Mouse (Mus musculus) myocyte (in vitro differentiated cells): ENCODE data around the gene Atxn7l3. TPM values are rescaled to one million over a fixed set of nuclear protein-coding genes. Genes with fewer than 3 reads are reported as not detected.

ENCODE experiments used
- H3K27me3 ChIP-seq: one replicate; pipeline ENCODE4 v1.6.1; 2011; ENCODE audit not compliant: control insufficient read depth, insufficient read depth, insufficient read length
- H3K36me3 ChIP-seq: one replicate; pipeline ENCODE4 v1.6.1; 2011; ENCODE audit not compliant: control insufficient read depth, insufficient read depth
- H3K4me2 ChIP-seq: one replicate; pipeline ENCODE4 v1.6.1; 2011; ENCODE audit warnings: low read depth, control low read depth
- H3K4me3 ChIP-seq: one replicate; pipeline ENCODE4 v1.5.1; 2011; ENCODE audit warnings: mild to moderate bottlenecking, control low read depth, moderate library complexity
- H3K79me2 ChIP-seq: one replicate; pipeline ENCODE4 v1.6.1; 2011; ENCODE audit not compliant: control insufficient read depth, insufficient read depth
- H3ac ChIP-seq: one replicate; pipeline ENCODE4 v1.6.1; 2011; ENCODE audit not compliant: control insufficient read depth, insufficient read length
- CEBPB ChIP-seq: IDR thresholded peaks from 2 replicates; pipeline ENCODE4 v1.6.1; 2011; ENCODE audit warnings: mild to moderate bottlenecking, moderate library complexity; ENCODE audit not compliant: poor library complexity, insufficient read depth, severe bottlenecking
- E2F4 ChIP-seq: IDR thresholded peaks from one replicate; pipeline ENCODE4 v1.6.1; 2011; ENCODE audit warnings: mild to moderate bottlenecking, control low read depth, moderate library complexity; ENCODE audit not compliant: insufficient read depth
- MAX ChIP-seq: IDR thresholded peaks from one replicate; pipeline ENCODE4 v1.6.1; 2011; ENCODE audit warnings: low read depth, mild to moderate bottlenecking, control low read depth
- MYOD1 ChIP-seq, 3 experiments: IDR thresholded peaks; one replicate each; pipeline ENCODE4 v1.6.1; 2011; ENCODE audit warnings: control low read depth in 2 of 3, low read depth in 2 of 3, mild to moderate bottlenecking in 2 of 3, moderate library complexity in 1 of 3; ENCODE audit not compliant: insufficient read length in 2 of 3, control insufficient read depth in 1 of 3
- MYOG ChIP-seq, 3 experiments: IDR thresholded peaks; one replicate each; pipeline ENCODE4 v1.6.1; 2011; ENCODE audit warnings: control low read depth in 2 of 3, low read depth in 2 of 3, mild to moderate bottlenecking in 2 of 3; ENCODE audit not compliant: insufficient read length in 2 of 3, control insufficient read depth in 1 of 3, insufficient read depth in 1 of 3
- POLR2A ChIP-seq: IDR thresholded peaks from one replicate; pipeline ENCODE4 v1.6.1; 2011; ENCODE audit warnings: low read depth, mild to moderate bottlenecking, control low read depth, moderate library complexity; ENCODE audit not compliant: insufficient read length
- POLR2AphosphoS2 ChIP-seq: IDR thresholded peaks from one replicate; pipeline ENCODE4 v1.6.1; 2011; ENCODE audit warnings: low read depth, control low read depth; ENCODE audit not compliant: insufficient read length
- REST ChIP-seq: IDR thresholded peaks from one replicate; pipeline ENCODE4 v1.6.1; 2011; ENCODE audit warnings: mild to moderate bottlenecking, control low read depth, moderate library complexity; ENCODE audit not compliant: insufficient read depth, insufficient read length
- SRF ChIP-seq: IDR thresholded peaks from one replicate; pipeline ENCODE4 v1.6.1; 2011; ENCODE audit warnings: low read depth; ENCODE audit not compliant: control insufficient read depth, insufficient read length
- TCF12 ChIP-seq: IDR thresholded peaks from one replicate; pipeline ENCODE4 v1.6.1; 2011; ENCODE audit warnings: mild to moderate bottlenecking, control low read depth; ENCODE audit not compliant: poor library complexity, insufficient read depth, severe bottlenecking
- TCF3 ChIP-seq: IDR thresholded peaks from one replicate; pipeline ENCODE4 v1.6.1; 2011; ENCODE audit warnings: low read depth, control low read depth; ENCODE audit not compliant: insufficient read length
- USF1 ChIP-seq: IDR thresholded peaks from one replicate; pipeline ENCODE4 v1.6.1; 2011; ENCODE audit warnings: low read depth, mild to moderate bottlenecking, control low read depth, moderate library complexity
- polyA plus RNA-seq: library from polyadenylated mRNA; unstranded; fragments of >200 nt; fragmentation: generic; extraction: Trizol; gene quantifications from one replicate; pipeline ENCODE4 v1.2.1, GENCODE M21; 2012; ENCODE audit warnings: missing spikeins

Gene Atxn7l3
- polyA plus RNA-seq, 1 experiment, result 39.5 TPM

DNA sequence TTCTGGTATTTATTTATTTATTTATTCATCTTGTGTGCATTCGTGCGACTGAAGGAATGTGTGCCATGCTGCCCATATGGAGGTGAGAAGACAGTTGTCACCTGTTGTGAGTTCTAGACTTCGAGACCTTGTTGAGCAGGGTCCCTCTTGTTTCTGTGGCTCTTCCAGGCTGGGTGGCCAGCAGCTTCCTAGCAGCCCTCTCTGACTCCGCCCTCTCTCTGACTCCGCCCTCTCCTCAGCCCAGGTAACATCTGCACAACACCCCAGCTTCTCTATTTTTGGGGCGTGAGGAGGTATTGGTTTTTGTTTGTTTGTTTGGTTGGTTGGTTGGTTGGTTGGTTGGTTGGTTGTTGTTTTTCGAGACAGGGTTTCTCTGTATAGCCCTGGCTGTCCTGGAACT, 31.4 kb upstream of the Atxn7l3 start:
- Histone ChIP-seq H3ac (no peak overlapping the region), H3K4me2 (no peak overlapping the region), H3K36me3 (no peaks in the 10 kb centered on the region), H3K27me3 (peaks cover 22% of the 10 kb centered on the region), H3K79me2 (no peaks in the 10 kb centered on the region), H3K4me3 (no peak overlapping the region)
- TF ChIP-seq TCF3 (no peak), MAX (no peak), TCF12 (no peak), POLR2A (no peak), REST (no peak), MYOG (IDR thresholded peaks at IDR 0.05; ENCODE audit: control insufficient read depth in 1 of 3, insufficient read depth in 1 of 3, insufficient read length in 2 of 3, low read depth in 2 of 3) (no peak), POLR2AphosphoS2 (no peak), SRF (no peak), E2F4 (no peak), USF1 (no peak), CEBPB (no peak), MYOD1 (IDR thresholded peaks at IDR 0.05; ENCODE audit: control insufficient read depth in 1 of 3, insufficient read length in 2 of 3, low read depth in 2 of 3) (no peak)

DNA sequence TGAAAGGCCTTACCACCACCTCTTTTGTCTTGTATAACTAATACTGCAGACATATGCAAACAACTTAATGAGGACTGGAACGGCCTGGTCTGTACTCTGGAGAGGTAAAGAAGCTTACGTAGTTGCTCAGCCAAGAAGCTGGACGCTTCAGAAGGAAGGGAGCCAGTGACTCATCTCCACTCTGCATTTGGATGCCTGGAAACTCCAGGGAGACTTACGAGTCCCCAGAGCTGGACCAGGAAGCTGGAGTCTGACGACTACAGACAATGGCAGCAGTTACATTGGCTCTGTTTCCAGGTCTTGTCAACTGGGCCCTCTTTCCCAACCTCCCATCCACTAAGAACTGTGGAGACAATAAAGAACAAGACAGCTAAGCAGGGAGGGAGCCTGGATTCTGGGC, 30.8 kb upstream of the Atxn7l3 start:
- TF ChIP-seq TCF3 (no peak), E2F4 (no peak), POLR2AphosphoS2 (no peak), SRF (no peak), TCF12 (no peak), CEBPB (no peak), USF1 (no peak), POLR2A (no peak), REST (no peak), MAX (no peak), MYOD1 (IDR thresholded peaks at IDR 0.05; ENCODE audit: control insufficient read depth in 1 of 3, insufficient read length in 2 of 3, low read depth in 2 of 3) (no peak), MYOG (IDR thresholded peaks at IDR 0.05; ENCODE audit: control insufficient read depth in 1 of 3, insufficient read depth in 1 of 3, insufficient read length in 2 of 3, low read depth in 2 of 3) (no peak)
- no peaks in the 10 kb centered on the region for H3K79me2 ChIP-seq
- H3K4me2 ChIP-seq, result no peak overlapping the region
- H3K4me3 ChIP-seq, result no peak overlapping the region
- H3K36me3 ChIP-seq, result no peaks in the 10 kb centered on the region
- H3K27me3 ChIP-seq, result peaks cover 16% of the 10 kb centered on the region
- no peak overlapping the region for H3ac ChIP-seq

DNA sequence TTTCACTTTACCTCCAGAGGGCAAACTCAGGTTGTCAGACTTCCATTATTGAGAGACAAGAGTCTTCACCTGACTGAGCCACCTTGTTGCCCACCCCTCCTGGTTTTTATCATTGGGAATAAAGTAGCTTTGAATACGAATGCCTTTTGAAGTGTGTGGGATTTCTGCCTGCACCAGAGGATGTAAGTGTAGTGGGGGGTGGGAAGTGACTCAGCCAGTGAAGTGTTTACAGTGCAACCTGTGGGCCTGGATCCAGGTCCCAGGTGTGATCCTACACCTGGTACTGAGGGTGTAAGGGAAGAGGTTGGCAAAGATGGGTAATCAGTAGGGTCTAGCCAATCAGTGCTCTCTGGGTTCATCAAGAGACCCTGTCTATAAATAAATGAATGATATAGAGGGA, 27.1 kb upstream of the Atxn7l3 start:
- H3K4me3 ChIP-seq, result no peak overlapping the region
- TF ChIP-seq SRF (no peak), CEBPB (no peak), POLR2A (no peak), USF1 (no peak), REST (no peak), MAX (no peak), TCF12 (no peak), MYOG (IDR thresholded peaks at IDR 0.05; ENCODE audit: control insufficient read depth in 1 of 3, insufficient read depth in 1 of 3, insufficient read length in 2 of 3, low read depth in 2 of 3) (no peak), MYOD1 (IDR thresholded peaks at IDR 0.05; ENCODE audit: control insufficient read depth in 1 of 3, insufficient read length in 2 of 3, low read depth in 2 of 3) (no peak), TCF3 (no peak), POLR2AphosphoS2 (no peak), E2F4 (no peak)
- H3ac ChIP-seq, result no peak overlapping the region
- peaks cover 12% of the 10 kb centered on the region for H3K27me3 ChIP-seq
- peaks cover 2% of the 10 kb centered on the region for H3K79me2 ChIP-seq
- H3K36me3 ChIP-seq, result no peaks in the 10 kb centered on the region
- no peak overlapping the region for H3K4me2 ChIP-seq

DNA sequence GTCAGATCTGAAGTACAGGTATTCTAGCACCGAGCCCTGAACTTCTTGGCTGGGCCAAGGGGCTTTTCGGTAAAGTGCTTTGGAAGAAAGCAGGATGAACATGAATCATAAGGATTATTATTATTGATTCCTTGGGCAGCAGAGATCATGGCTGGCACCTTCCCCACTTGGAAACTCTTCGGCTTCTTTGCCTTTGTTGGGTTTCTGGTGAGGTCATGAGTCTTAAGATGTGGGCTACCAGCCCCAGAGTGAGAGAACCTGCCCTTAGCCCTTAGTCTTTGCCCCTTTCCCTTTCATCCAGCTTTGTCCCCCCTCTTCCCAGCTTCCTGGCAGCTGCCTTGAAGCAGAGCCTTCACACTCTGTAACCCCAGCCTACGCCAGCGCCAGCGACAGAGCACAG, 25.5 kb upstream of the Atxn7l3 start:
- Histone ChIP-seq H3ac (no peak overlapping the region), H3K36me3 (no peaks in the 10 kb centered on the region), H3K4me2 (no peak overlapping the region), H3K4me3 (no peak overlapping the region), H3K79me2 (peaks cover 5% of the 10 kb centered on the region), H3K27me3 (peaks cover 9% of the 10 kb centered on the region)
- TF ChIP-seq POLR2AphosphoS2, result peak; percentile 19
- TF ChIP-seq TCF12, result no peak

DNA sequence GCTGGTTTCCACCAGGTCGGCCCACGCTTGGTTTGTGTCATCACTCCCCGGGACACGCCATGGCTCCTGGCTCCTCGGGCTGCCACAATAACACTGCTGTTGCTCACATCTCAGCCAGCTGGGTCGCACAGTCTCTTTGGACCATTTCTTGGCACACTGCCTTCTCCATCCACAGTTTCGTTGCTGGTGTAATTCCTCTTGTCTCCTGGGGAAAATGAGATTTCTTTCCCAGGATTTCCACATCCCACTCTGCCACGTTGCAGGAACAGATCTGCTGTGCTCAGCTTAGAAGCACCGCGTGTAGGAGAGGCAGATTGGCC, 24.2 kb upstream of the Atxn7l3 start:
- Histone ChIP-seq H3K79me2 (peaks cover 14% of the 10 kb centered on the region), H3K27me3 (no peaks in the 10 kb centered on the region), H3K4me3 (peak overlapping the region; percentile 75), H3K36me3 (no peaks in the 10 kb centered on the region), H3K4me2 (peak overlapping the region; percentile 89), H3ac (peak overlapping the region; percentile 98)
- TF ChIP-seq MAX (no peak), POLR2AphosphoS2 (peak; percentile 81), POLR2A (peak; percentile 55), E2F4 (no peak)
